Mouse (Mus musculus): ENCODE measurements around the gene Cep131. TPM values are rescaled to one million over a fixed set of nuclear protein-coding genes. Genes with fewer than 3 reads are reported as not detected.
A peak's percentile ranks its signal among the peaks of the same experiment; 100 is the strongest.

Gene Cep131
- polyA plus RNA-seq, 1 experiment from 2014 or later, result 43.6 TPM

DNA sequence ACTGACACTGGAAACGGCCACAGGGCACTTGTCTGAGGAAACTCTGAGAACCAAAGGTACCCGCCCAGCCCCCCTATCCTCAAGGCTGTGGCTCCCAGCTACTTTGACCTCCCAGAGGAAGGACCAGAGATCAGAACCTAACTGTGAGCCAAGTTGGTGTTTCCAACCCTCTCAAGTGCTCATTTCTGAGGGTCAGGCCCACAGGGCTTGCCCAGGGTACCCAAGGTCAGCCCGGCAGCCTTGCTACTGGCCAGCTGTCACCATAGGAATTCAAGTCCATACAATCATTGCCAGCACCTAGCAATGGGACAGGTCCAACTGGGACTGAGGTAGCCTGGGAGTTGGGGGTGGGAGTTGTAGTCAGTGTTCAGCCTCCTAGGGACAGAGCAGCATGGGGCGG lies 4.0 kb upstream of the Cep131 start:
- Histone ChIP-seq H3K27ac (no peak overlapping the region), H3K4me1 (peaks cover 10% of the 10 kb centered on the region), H3K27me3 (replicated peaks) (no peaks in the 10 kb centered on the region), H3K9ac (no peak overlapping the region), H3K4me2 (replicated peaks) (no peak overlapping the region), H3K36me3 (peaks cover 54% of the 10 kb centered on the region), H3K4me3 (no peak overlapping the region), H3K9me3 (no peaks in the 10 kb centered on the region)
- ATAC-seq (ENCODE audit: low FRiP score, low read depth), result no peak
- 93% methylated on average over 4 of the region's 4 CpGs for WGBS

DNA sequence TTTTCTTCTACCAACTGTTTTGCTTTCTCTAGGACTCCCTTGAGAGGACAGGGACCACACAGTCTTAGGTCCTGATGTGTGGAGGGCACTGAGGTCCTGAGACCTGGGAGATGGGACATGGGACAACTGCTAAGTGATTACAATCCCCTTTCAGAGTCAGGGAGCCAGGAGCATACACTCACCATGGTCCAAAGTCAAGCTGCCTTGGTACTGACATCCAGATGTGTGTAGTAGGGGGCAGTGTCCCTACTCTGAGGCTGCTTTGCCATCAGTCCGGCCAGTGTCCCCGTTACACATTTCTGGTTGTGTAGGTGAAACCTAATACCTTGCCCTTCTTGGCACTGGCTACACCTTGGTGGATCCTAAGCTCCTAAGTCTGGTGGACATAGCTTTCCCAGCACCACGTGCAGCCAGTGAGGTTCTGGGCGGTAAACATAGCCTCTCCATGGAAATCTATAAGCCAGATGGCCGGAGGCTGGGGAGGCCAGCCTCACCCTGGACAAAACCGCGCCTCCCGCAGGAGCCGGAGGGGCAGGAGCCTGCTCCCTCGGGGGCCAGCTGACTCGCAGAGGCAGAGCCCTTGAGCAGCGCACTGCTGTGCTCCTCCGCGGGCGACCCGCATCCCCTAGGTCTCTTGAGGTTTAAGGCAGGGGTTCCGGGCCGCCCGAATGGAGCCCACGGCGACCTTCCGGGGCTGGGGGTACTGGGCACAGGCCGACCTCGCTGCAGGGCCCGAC lies 568 bp downstream of the Cep131 start:
- WGBS, result under 1% methylated on average over 25 of the region's 25 CpGs
- H3K4me1 ChIP-seq, result peaks cover 17% of the 10 kb centered on the region
- peak; percentile 59 for ATAC-seq (ENCODE audit: low FRiP score, low read depth)
- H3K9me3 ChIP-seq, result no peaks in the 10 kb centered on the region
- peaks cover 37% of the 10 kb centered on the region for H3K36me3 ChIP-seq
- peak overlapping the region; percentile 93 for H3K4me2 ChIP-seq (replicated peaks)
- H3K27ac ChIP-seq, result peak overlapping the region; percentile 72
- peak overlapping the region; percentile 95 for H3K4me3 ChIP-seq
- no peaks in the 10 kb centered on the region for H3K27me3 ChIP-seq (replicated peaks)
- peak overlapping the region; percentile 99 for H3K9ac ChIP-seq

DNA sequence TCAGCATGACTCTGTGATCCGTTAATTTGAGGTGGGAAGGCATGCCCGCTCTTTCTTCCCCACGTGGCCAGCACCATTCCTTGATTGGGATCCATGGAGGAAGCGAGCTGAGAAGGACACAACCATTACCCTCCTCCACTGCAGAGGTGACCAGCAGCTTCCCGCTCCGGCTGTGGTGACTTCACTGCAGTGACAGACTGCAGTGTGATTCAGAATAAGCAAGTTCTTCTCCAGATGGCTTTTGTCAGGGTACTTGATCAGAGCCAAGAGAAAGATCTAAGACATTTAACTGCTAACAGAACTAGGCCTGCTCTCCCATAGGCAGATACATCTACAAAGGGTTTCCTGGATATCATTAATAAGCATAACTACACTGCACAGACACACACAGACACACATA lies 6.3 kb downstream of the Cep131 start:
- H3K36me3 ChIP-seq, result peaks cover 78% of the 10 kb centered on the region
- no peak overlapping the region for H3K4me2 ChIP-seq (replicated peaks)
- H3K9ac ChIP-seq, result no peak overlapping the region
- no peak for ATAC-seq (ENCODE audit: low FRiP score, low read depth)
- H3K27me3 ChIP-seq (replicated peaks), result no peaks in the 10 kb centered on the region
- H3K27ac ChIP-seq, result no peak overlapping the region
- peaks cover 4% of the 10 kb centered on the region for H3K4me1 ChIP-seq
- H3K9me3 ChIP-seq, result no peaks in the 10 kb centered on the region
- no peak overlapping the region for H3K4me3 ChIP-seq
- 93% methylated on average over 6 of the region's 6 CpGs for WGBS

DNA sequence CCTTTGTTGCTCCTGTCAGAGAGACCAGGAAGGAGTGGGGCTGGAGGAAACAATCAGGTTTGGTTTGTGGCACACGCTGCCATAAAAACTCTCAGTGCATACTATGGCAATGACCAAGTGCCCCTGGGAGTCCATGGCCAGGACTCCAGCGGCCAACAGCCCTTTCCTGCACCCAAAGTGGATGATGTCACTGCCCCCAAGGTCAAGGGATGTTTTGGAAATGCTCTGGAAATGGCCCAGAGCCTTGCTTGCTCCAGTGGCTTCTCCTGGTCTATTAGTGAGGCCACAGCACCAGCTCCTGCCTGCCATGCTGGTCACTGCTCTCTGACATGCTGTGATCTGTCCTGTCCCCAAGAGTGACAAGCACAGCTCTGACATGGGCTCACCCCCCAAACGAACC lies 10.4 kb downstream of the Cep131 start:
- Histone ChIP-seq H3K27ac (no peak overlapping the region), H3K9me3 (no peaks in the 10 kb centered on the region), H3K4me2 (replicated peaks) (no peak overlapping the region), H3K4me1 (0 out of 2 replicates have a peak, but pooled peaks cover 7% of the 10 kb centered on the region), H3K36me3 (peaks cover 92% of the 10 kb centered on the region), H3K4me3 (no peak overlapping the region), H3K9ac (no peak overlapping the region), H3K27me3 (replicated peaks) (no peaks in the 10 kb centered on the region)
- no peak for ATAC-seq (ENCODE audit: low FRiP score, low read depth)
- 80% methylated on average over 3 of the region's 3 CpGs for WGBS

DNA sequence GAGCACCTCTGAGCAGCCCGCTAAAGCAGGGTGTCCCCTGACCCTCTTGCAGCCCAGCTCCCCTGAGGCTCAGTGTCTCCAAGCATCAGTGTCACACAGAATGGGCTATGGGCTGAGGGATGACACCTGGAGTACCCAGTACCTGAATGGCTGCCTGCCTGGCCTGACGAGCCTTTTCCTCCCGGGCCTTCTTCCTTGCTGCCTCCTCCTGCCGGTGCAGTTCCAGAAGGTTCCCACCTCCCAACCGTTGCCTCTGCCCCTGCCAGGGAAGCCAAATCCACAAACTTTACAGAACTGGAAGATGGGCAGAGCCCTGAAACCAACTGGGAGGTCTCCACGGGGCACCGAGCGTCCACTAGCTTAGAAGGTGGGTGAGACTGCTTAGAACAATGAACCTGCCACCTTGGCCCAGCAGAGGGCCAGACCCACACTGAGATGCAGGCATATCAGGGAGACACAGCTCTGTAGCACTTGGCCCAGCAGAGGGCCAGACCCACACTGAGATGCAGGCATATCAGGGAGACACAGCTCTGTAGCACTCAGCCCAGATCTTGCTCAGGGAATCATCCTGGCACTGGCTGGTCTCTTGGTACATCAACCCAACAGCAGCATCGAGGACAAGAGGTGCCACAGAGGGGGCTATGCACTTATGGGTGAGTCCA lies 13.5 kb downstream of the Cep131 start:
- WGBS, result 93% methylated on average over 9 of the region's 9 CpGs
- Histone ChIP-seq H3K27me3 (replicated peaks) (no peaks in the 10 kb centered on the region), H3K4me3 (no peak overlapping the region), H3K9ac (no peak overlapping the region), H3K27ac (no peak overlapping the region), H3K4me2 (replicated peaks) (no peak overlapping the region), H3K36me3 (peaks cover 93% of the 10 kb centered on the region), H3K4me1 (peaks cover 14% of the 10 kb centered on the region), H3K9me3 (no peaks in the 10 kb centered on the region)
- no peak for ATAC-seq (ENCODE audit: low FRiP score, low read depth)

DNA sequence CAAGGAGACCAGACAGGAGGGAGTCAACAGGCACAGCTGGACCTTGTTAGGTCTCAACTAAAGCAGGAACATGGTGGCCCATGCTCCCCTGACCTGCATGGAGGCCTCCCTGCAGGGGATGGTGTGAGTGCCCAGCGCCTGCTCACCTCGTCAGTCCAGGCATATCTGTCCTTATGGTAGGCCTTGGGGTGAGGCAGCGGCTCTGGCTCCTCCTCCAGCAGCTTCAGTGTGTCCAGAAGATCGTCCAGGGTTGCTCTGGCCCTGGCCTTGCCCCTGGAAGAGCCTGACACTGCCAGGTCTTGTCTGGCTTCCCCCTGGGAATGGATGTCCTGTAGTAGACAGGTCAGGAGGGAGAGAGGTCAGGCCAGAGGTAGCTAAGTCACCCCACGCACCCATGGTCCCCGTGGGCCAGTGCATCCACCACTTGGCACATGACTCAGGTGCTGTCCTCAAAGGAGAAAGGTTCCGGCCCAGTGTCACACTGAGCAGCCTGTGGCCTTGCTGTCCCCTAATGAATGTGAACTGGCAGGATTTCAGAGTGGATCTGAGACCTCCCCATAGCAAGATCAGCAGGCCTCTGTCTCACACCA lies 14.8 kb downstream of the Cep131 start:
- WGBS, result 78% methylated on average over 7 of the region's 7 CpGs
- no peaks in the 10 kb centered on the region for H3K27me3 ChIP-seq (replicated peaks)
- no peak overlapping the region for H3K4me2 ChIP-seq (replicated peaks)
- no peak overlapping the region for H3K4me3 ChIP-seq
- H3K9ac ChIP-seq, result no peak overlapping the region
- no peaks in the 10 kb centered on the region for H3K9me3 ChIP-seq
- H3K36me3 ChIP-seq, result peaks cover 95% of the 10 kb centered on the region
- ATAC-seq (ENCODE audit: low FRiP score, low read depth), result no peak
- H3K27ac ChIP-seq, result no peak overlapping the region
- peaks cover 14% of the 10 kb centered on the region for H3K4me1 ChIP-seq

DNA sequence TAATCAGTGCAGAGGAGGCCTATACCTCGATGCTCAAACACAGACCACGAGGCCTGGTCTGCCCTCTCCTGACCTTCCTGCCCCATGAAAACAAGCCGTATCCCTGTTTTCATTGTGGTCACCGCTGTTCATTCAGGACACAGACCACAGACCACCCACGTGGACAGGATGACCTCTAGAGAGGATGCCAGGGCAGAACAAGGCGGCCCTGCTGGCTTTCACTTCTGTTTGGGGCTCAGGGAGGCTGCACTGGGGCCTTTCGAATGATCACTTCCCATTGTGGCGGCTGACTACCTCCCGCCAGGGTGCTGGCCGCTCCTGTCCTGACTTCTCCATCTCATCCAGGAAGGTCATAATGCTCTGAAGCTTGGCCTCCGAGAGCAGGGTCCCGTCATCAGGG lies 15.6 kb downstream of the Cep131 start:
- Histone ChIP-seq H3K27me3 (replicated peaks) (no peaks in the 10 kb centered on the region), H3K4me3 (no peak overlapping the region)

DNA sequence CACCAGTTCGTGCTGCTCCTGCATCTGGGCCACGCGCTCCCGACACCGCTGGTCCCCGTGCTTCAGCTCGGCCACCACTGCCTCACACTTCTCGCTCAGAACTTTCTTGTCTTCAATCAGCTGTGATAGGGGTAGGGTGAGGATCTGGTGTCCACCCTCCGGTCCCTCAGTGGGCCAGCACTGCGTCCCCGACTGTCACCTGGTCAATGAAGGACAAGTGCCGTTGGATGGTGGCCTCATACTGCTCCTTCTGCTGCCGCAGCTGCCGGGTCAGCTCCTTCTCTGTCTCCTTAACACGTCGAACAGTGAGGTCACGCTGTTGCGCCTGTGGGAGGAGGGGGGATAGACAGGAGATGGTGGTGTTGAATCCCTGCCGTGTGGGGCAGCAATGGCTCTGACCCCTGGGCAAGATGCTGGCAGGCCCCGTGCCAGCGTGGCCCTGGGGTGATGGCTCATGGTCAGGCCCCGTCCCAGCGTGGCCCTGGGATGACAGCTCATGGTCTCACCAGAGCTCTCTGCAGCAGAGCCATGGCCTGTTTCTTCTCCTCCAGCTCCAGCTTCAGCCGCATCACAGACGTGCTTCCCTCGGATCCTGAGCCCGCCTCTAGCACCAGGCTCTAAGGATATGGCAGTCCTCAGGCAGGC lies 16.2 kb downstream of the Cep131 start:
- no peak for ATAC-seq (ENCODE audit: low FRiP score, low read depth)
- Histone ChIP-seq H3K27me3 (replicated peaks) (no peaks in the 10 kb centered on the region), H3K9me3 (no peaks in the 10 kb centered on the region), H3K4me2 (replicated peaks) (no peak overlapping the region), H3K9ac (no peak overlapping the region), H3K36me3 (peaks cover 94% of the 10 kb centered on the region), H3K4me1 (peaks cover 14% of the 10 kb centered on the region), H3K4me3 (no peak overlapping the region), H3K27ac (no peak overlapping the region)
- 82% methylated on average over 26 of the region's 27 CpGs for WGBS

More for the DNA sequence above, 15.6 kb downstream of the Cep131 start:
- Histone ChIP-seq H3K4me2 (replicated peaks) (no peak overlapping the region), H3K4me1 (peaks cover 14% of the 10 kb centered on the region), H3K27ac (no peak overlapping the region), H3K9ac (0 out of 2 replicates have a peak overlapping the region, but pooled peaks have one; percentile 13), H3K9me3 (no peaks in the 10 kb centered on the region), H3K36me3 (peaks cover 95% of the 10 kb centered on the region)
- WGBS, result 19% methylated on average over 12 of the region's 12 CpGs
- no peak for ATAC-seq (ENCODE audit: low FRiP score, low read depth)

DNA sequence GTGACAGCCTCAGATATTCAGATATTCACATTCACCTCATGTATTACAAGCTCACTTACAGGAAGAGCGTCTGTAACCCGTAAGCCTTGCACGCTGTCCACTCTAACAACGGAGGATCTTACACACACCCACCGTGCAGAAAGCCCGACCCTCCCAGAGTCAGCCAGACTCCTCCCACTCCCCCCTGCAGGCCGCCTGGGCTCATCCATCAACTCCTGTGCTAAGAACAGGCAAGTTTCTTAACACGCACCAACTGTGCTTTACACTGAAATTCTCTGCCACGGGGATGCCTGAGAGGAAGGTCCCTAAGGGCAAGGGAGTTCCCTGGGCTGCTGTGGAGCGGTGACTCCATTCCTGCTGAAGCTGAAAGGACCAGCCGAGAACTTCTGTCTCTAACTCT lies 17.4 kb downstream of the Cep131 start:
- Histone ChIP-seq H3K36me3 (peaks cover 94% of the 10 kb centered on the region), H3K4me1 (peaks cover 7% of the 10 kb centered on the region), H3K27ac (no peak overlapping the region), H3K4me2 (replicated peaks) (no peak overlapping the region; the same call in 1 of the 2 replicates), H3K9ac (peak overlapping the region; percentile 13; the same call in 1 of the 2 replicates), H3K27me3 (replicated peaks) (no peaks in the 10 kb centered on the region), H3K4me3 (no peak overlapping the region), H3K9me3 (no peaks in the 10 kb centered on the region)
- ATAC-seq (ENCODE audit: low FRiP score, low read depth), result no peak
- WGBS, result 20% methylated on average over 11 of the region's 11 CpGs

DNA sequence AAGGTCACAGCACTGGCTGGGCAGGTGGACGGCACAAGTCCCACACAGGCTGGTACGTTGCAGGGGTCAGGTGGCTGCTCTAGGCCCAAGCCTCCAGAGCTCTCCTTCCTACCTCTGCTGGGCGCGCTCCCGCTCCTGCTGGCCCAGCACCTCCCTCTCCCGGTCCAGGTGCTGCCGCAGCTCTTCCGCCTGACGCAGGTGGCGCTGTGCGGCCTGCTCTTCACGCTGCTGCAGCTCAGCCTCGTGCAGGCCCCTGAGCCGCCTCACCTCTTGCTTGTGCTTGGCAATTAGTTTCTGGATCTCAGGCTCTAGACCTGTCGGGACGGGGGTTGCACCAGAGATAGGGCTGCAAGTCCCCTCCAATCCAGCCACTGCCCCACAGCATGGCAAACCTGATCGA lies 18.8 kb downstream of the Cep131 start:
- Histone ChIP-seq H3K9ac (0 out of 2 replicates have a peak overlapping the region, but pooled peaks have one; percentile 29), H3K9me3 (no peaks in the 10 kb centered on the region), H3K27ac (no peak overlapping the region), H3K4me2 (replicated peaks) (no peak overlapping the region), H3K4me3 (no peak overlapping the region), H3K27me3 (replicated peaks) (no peaks in the 10 kb centered on the region), H3K36me3 (peaks cover 94% of the 10 kb centered on the region), H3K4me1 (peaks cover 7% of the 10 kb centered on the region)
- ATAC-seq (ENCODE audit: low FRiP score, low read depth), result no peak
- 55% methylated on average over 17 of the region's 17 CpGs for WGBS

DNA sequence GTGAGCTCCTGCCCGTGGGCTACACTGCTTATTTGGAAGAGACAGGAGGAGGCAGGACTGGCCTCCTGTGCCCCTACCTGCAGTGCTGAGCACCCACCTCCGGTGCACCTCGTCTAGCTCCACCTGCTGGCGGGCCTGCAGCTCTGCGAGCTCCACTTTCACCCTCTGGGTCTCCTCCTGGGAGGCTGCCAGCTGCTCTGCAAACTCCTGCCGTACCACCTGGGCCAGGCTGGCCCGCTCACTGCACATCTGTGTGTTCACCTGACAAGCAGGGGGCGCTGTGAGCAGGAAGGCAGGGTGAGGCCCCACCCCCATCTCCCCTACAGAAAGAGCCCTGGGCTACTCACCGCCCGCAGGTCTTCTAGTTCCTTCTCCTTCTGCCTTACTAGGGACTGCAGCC lies 21.3 kb downstream of the Cep131 start:
- WGBS, result 36% methylated on average over 10 of the region's 10 CpGs
- Histone ChIP-seq H3K4me1 (peaks cover 7% of the 10 kb centered on the region), H3K9ac (no peak overlapping the region), H3K9me3 (no peaks in the 10 kb centered on the region), H3K4me3 (no peak overlapping the region), H3K36me3 (peaks cover 69% of the 10 kb centered on the region), H3K4me2 (replicated peaks) (no peak overlapping the region), H3K27me3 (replicated peaks) (no peaks in the 10 kb centered on the region), H3K27ac (no peak overlapping the region)
- no peak for ATAC-seq (ENCODE audit: low FRiP score, low read depth)

DNA sequence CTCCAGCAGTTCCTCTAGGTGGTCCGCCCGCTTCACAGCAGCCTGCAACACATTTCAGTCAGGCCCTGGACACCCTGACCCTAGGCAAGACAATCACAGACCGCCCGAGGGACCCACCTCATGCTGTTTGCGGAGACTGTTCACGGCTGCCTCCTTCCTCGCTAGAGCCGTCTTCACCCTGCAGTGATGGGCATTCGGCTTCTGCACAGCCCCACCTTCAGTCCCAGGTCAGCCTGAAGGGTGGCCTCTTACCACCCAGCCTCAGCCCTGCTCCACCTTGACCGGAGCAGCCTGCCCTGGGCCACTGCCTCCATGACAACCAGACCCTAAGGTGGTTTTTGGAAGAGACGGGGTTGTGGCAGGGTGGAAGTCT lies 22.0 kb downstream of the Cep131 start:
- ATAC-seq (ENCODE audit: low FRiP score, low read depth), result no peak
- 92% methylated on average over 11 of the region's 11 CpGs for WGBS
- Histone ChIP-seq H3K4me1 (peaks cover 4% of the 10 kb centered on the region), H3K4me3 (no peak overlapping the region), H3K27ac (no peak overlapping the region), H3K9me3 (no peaks in the 10 kb centered on the region), H3K36me3 (peaks cover 63% of the 10 kb centered on the region), H3K4me2 (replicated peaks) (no peak overlapping the region), H3K9ac (peak overlapping the region; percentile 9; the same call in 1 of the 2 replicates), H3K27me3 (replicated peaks) (no peaks in the 10 kb centered on the region)

All from neural tube, embryonic 12.5 days (tissue).